Mouse (Mus musculus) gastrocnemius, postnatal 4 days (tissue): ENCODE measurements around the gene Fndc4. TPM values are rescaled to one million over a fixed set of nuclear protein-coding genes. Genes with fewer than 3 reads are reported as not detected.

Source experiments
- DNase-seq, 2 experiments: peaks; one replicate each; pipeline ENCODE4 v3.0.0; 2021 to 2022; ENCODE audit warnings: low spot score in 2 of 2, mixed read lengths in 2 of 2
- total RNA-seq, 2 experiments: library from RNA; stranded (reverse); gene quantifications; 2 replicates each; pipeline ENCODE4 v1.2.3; 2021

Gene Fndc4
- total RNA-seq, 2 experiments from 2014 or later: 18.5 to 18.7 TPM

DNA sequence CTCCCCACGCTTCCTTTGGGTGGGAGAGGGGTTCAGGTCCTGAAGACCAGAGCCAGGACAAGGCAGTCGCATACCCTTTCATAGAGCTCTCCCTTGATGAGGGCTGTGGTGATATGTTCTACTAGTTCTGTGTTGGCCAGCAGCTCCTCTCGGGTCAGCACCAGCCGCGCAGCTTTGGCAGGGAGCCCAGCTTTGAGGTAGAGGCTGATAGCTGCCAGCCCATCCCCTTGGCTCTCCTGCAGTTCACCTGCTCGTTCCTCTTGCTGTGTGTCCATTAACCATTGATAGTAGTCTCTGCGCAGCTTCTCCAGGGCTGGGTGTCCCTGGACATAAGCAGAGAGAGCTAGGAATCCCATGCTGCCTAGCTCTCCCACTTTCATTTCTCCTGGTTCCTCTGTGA lies 29.8 kb downstream of the Fndc4 start:
- no peak for DNase-seq

DNA sequence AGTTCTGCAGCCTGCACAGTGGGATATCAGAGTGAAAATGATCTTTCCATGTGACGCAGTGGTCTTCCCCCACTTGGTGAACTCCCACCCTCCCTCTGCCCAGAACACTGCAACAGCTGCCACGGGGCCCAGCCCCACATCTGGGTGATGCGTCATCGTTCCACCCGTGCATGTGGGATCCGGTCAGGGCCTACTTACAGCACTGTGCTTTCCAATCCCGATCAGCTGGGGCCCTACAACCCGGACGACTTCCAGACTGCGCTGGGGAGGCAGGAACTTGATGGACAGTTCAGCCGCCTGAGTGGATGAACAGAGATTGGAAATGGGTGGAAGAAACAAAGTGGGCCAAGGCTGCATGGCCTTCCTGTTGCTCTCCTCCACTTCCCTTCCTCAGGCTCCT lies 38.3 kb downstream of the Fndc4 start:
- DNase-seq: no peak

DNA sequence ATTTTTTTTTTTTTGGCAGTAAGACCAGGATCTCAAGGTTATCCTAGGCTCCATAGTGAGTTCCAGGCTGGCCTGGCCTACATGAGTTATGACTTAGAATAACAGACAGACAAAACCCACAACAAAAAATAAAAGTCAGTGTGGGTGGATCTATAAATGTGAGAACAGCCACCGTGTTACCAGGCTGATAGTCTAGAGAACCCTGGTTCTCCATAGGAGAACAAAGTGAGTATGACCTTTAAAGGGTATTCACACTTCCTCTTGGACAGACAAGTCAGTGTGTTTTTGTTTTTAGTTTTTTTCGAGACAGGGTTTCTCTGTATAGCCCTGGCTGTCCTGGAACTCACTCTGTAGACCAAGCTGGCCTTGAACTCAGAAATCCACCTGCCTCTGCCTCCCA lies 39.9 kb downstream of the Fndc4 start:
- no peak for DNase-seq

DNA sequence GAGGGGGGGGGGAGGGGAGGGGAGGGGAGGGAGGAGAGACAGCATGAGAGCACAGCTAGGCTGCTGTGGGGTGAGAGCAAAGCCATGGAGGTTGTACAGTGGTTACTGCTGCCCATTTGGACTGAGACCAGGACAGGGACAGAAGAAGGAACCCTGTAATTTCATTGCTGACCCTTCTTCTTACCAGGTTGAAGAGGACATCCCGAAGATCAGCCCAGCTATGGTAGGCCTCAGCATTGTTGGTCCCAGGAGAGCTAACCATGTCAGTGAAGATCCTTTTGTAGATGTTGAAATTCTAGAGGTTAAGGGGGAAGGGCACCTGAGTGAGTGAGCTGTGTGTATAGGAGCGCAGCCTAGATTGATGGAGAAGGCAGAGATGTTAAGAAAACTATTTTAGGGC lies 40.5 kb downstream of the Fndc4 start:
- no peak for DNase-seq

DNA sequence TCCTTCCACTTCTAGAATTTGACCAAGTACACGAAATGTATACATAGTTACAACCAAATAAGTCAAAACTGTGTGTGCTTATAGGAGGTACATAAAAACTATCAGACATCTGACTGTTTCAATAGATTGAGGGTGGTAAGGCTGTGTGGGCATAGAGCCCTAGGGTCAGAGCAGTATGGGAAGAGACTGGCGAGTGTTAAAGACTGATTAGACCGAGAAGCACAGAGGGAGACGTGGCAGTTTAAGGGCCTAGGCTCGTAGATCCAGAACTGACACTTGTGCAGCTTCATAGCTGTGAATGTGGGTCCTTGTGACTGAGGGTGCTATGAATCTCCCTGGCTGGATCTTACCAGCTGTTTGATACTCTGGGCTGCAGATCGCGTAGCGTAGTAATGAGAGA lies 41.0 kb downstream of the Fndc4 start:
- DNase-seq: no peak

DNA sequence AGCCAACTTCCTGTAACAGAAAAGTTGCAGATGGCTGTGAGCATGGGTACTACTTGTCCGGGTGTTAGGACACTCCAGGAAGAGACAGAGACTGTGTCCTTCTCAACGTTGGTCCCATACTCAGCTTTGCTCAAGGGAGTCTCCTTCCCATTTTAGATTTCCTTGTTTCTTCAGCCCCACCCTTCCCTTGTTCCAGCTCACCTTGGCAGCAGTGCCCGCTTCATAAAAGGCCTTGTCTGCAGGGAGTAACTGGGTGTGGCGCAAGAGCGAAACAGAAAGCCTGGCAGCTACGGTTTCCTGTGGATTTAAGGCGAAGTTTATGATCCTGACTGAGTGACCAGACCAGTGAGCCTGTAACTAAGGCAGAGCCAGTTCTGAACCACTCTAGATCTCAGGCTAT lies 41.4 kb downstream of the Fndc4 start:
- no peak for DNase-seq

DNA sequence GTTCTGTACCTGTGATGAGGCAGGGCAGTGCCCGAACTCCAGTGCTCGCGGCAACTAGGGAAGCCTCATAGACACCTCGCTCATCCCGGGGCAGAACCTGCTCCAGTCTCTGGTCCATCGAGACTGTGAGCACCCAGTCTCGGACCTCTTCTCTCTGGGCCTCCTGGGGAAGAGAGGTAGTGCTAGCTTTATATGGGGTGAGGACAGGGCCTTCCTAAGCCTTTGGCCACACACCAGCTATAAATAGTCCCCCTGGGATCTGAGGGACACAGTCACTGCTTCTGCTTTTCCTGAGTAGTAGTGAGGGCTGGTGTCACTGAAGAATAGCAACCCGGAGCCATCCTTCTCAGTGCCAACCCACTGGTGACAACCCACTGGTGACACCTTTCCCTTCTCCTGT lies 42.1 kb downstream of the Fndc4 start:
- no peak for DNase-seq

DNA sequence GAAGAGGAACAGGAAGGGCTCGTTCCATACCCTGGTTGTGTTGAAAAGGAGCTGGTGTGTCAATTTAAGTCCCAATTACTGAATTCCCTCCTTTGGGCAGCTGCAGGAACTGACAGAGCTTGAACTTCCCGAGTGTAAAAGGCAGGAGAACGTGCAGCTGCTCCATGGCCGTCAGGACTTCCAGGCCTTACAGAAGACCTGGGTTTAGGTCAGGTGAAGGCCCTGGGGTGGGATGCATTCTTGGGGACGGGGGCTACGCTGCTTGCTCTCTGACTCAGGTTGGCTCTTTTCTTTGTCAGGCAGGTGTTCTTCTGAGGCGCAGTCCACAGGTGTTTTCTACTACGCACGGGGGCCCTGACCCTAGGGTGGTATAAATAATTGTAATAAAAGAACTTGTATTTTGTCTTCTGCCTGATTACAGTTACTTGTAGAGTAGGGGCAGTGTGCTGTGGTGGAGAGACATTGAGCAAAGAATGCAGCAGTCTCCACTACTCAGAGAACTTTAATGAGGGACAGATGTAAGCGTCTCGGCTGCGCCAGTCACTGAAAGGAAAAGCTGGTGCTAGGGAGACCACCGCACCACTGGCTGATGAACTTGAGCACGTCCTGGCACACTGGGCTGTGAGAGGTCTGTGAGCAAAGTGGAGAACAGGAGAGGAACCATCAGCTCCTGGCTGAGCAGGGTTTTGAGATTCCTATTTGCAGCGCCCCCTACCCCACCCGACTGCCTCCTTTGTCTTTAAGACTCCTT lies 42.9 kb downstream of the Fndc4 start:
- no peak for DNase-seq

DNA sequence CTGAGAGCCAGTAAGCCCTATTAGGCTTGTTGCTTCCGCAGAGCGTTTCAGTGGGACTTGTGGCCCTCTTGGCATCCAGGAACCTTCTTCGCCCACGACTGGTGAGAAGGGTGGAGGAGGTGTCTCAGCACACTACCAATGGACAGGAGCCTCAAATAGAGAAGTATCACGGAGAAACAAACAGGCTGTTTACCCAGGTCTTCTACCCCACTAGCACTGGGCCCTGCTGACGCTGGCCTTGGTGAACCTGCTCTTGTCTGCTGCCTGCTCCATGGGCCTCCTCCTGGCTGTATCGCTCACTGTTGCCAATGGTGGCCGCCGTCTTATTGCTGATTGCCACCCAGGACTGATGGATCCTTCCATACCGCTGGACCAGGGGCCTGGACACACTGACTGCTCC lies 43.7 kb downstream of the Fndc4 start:
- DNase-seq: no peak

DNA sequence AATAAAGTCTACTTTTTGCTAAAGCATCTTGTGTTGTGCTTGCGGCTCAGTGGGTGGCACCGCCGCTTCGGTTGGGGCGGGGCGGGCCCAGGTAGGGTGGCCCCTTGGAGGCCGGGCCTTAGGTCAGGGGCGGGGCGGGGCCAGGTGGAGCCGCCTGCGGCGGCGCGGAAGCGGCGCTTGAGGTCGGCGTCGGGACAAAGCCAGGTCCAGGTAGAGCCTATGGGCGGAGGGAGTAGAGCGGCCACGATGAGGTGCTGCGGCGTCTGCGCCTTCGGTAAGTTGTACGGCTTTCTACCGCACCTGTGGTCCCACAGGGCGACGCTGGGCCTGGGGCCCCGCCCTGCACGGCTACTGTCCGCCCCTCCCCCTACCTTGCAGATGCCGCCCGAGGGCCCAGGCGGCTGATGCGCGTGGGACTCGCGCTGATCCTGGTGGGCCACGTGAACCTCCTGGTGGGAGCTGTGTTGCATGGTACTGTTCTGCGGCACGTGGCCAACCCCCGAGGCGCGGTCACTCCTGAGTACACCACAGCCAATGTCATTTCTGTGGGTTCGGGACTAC lies 44.3 kb downstream of the Fndc4 start, which contains the start of gene Krtcap3:
Gene Krtcap3 (plus strand): TSS at position 151 of the 561 bp plus-strand sequence.
- no peak for DNase-seq

DNA sequence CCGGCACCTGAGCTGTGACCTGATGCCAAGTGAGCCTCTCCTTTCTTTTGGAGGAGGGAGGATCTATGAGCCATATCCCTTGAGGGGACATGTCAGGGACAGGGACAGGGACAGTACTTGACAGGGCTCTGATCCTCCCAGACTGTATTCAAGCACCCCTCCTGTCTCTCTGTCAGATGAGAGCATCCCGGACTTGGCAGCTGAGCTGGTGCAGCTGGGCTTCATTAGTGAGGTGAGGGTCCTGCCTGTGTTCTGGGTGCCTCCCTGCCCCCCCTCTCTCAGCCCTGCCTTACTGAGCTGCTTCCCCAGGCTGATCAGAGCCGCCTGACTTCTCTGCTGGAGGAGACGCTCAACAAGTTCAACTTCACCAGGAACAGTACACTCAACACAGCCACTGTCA lies 45.2 kb downstream of the Fndc4 start:
- no peak for DNase-seq

Other genes with a start within 250 kb of the Fndc4 start
- 100 to 1,000 TPM in 1 of 2 experiments, 10 to 100 TPM in 1; 92.4 to 102 TPM for gene Atraid, start 247.8 kb downstream of the Fndc4 start, total RNA-seq
- gene Slc5a6, start 247.2 kb downstream of the Fndc4 start, total RNA-seq: 10 to 100 TPM in 1 of 2 experiments, 1 to 10 TPM in 1; 8.2 to 13.8 TPM
- 10 to 100 TPM; 40.4 to 41.0 TPM for gene Cad, start 241.3 kb downstream of the Fndc4 start, total RNA-seq
- not detected for gene Dnajc5g, start 189.8 kb downstream of the Fndc4 start, total RNA-seq
- not detected for gene Slc30a3, start 187.8 kb downstream of the Fndc4 start, total RNA-seq
- gene Trim54, start 179.4 kb downstream of the Fndc4 start, total RNA-seq: 100 to 1,000 TPM; 139 to 160 TPM
- gene Ucn, start 157.3 kb downstream of the Fndc4 start, total RNA-seq: under 1 TPM in 1 of 2 experiments, not detected in 1; 0.62 TPM
- 10 to 100 TPM; 43.4 to 51.8 TPM for gene Mpv17, start 141.8 kb downstream of the Fndc4 start, total RNA-seq
- gene Gm29609, start 116.2 kb downstream of the Fndc4 start, total RNA-seq: 1 to 10 TPM; 1.6 to 4.6 TPM
- 10 to 100 TPM; 39.7 to 47.0 TPM for gene Gtf3c2, start 115.9 kb downstream of the Fndc4 start, total RNA-seq
- 10 to 100 TPM; 80.8 to 83.2 TPM for gene Snx17, start 102.9 kb downstream of the Fndc4 start, total RNA-seq
- gene Eif2b4, start 102.7 kb downstream of the Fndc4 start, total RNA-seq: 10 to 100 TPM; 33.1 to 42.9 TPM
- 10 to 100 TPM; 12.2 to 13.0 TPM for gene Zfp513, start 93.8 kb downstream of the Fndc4 start, total RNA-seq
- gene Ppm1g, start 75.4 kb downstream of the Fndc4 start, total RNA-seq: 10 to 100 TPM; 55.3 to 63.8 TPM
- 100 to 1,000 TPM in 1 of 2 experiments, 10 to 100 TPM in 1; 91.4 to 105 TPM for gene Nrbp1, start 55.2 kb downstream of the Fndc4 start, total RNA-seq
- under 1 TPM in 1 of 2 experiments, not detected in 1; 0.70 TPM for gene Gm9970, start 54.8 kb downstream of the Fndc4 start, total RNA-seq
- 1 to 10 TPM; 2.3 to 4.1 TPM for gene Krtcap3, start 44.4 kb downstream of the Fndc4 start, total RNA-seq
- gene Ift172, start 5.0 kb downstream of the Fndc4 start, total RNA-seq: 10 to 100 TPM; 30.6 to 40.8 TPM
- gene Gckr, start 1.4 kb upstream of the Fndc4 start, total RNA-seq: under 1 TPM; 0.22 to 0.36 TPM
- gene Zfp512, start 156.4 kb upstream of the Fndc4 start, total RNA-seq: 10 to 100 TPM; 20.7 to 22.2 TPM
- gene 4930548H24Rik, start 189.7 kb upstream of the Fndc4 start, total RNA-seq: under 1 TPM; 0.29 to 0.61 TPM
- gene Gpn1, start 198.7 kb upstream of the Fndc4 start, total RNA-seq: 10 to 100 TPM; 20.2 to 20.9 TPM
- 10 to 100 TPM; 27.3 to 29.8 TPM for gene Slc4a1ap, start 230.9 kb upstream of the Fndc4 start, total RNA-seq
- gene Supt7l, start 231.7 kb upstream of the Fndc4 start, total RNA-seq: 10 to 100 TPM; 14.0 to 15.1 TPM